Mouse (Mus musculus): ENCODE measurements at regions not wholly inside any gene's neighbourhood (a gene's known extent, or its start where the extent isn't known, plus 50 kb on each side); places are given as distances from the start of the nearest gene placed in this dataset.

- 64% methylated on average over 12 of the region's 12 CpGs for WGBS
These were observed 359.3 kb downstream of the Synb start for GRCm38 (mm10) chr14:68934611-68935302.

GRCm38 (mm10) chr14:68927814-68928213 is 366.3 kb downstream of the Synb start:
- Histone ChIP-seq H3K4me1 (ENCODE audit: control insufficient read depth, insufficient read depth, low read length) (no peaks in the 10 kb centered on the region), H3K27ac (ENCODE audit: control insufficient read depth, insufficient read depth, low read depth, low read length, poor library complexity) (no peak overlapping the region), H3K4me3 (replicated peaks; ENCODE audit: control insufficient read depth, low read depth, low read length) (no peak overlapping the region)
- WGBS = 15% methylated on average over 4 of the region's 4 CpGs
- TF ChIP-seq POLR2A (IDR thresholded peaks at IDR 0.05; ENCODE audit: borderline replicate concordance, control insufficient read depth, low read depth, low read length) (no peak), CTCF (IDR thresholded peaks at IDR 0.05; ENCODE audit: control insufficient read depth, insufficient read depth, low read length) (no peak)

More at GRCm38 (mm10) chr14:68934611-68935302, 359.3 kb downstream of the Synb start:
- H3K4me3 ChIP-seq (replicated peaks; ENCODE audit: control insufficient read depth, low read depth, low read length) = no peak overlapping the region
- TF ChIP-seq POLR2A (IDR thresholded peaks at IDR 0.05; ENCODE audit: borderline replicate concordance, control insufficient read depth, low read depth, low read length) = no peak
- no peak for TF ChIP-seq CTCF (IDR thresholded peaks at IDR 0.05; ENCODE audit: control insufficient read depth, insufficient read depth, low read length)
- no peaks in the 10 kb centered on the region for H3K4me1 ChIP-seq (ENCODE audit: control insufficient read depth, insufficient read depth, low read length)
- H3K27ac ChIP-seq (ENCODE audit: control insufficient read depth, insufficient read depth, low read depth, low read length, poor library complexity) = no peak overlapping the region

GRCm38 (mm10) chr14:68923054-68923453 is 371.0 kb downstream of the Synb start:
- no peak overlapping the region for H3K27ac ChIP-seq (ENCODE audit: control insufficient read depth, insufficient read depth, low read depth, low read length, poor library complexity)

GRCm38 (mm10) chr14:68922035-68922434 is 372.1 kb downstream of the Synb start:
- 3% methylated on average over 2 of the region's 2 CpGs for WGBS

More at GRCm38 (mm10) chr14:68923054-68923453, 371.0 kb downstream of the Synb start:
- WGBS = 2% methylated on average over 2 of the region's 2 CpGs
- H3K4me1 ChIP-seq (ENCODE audit: control insufficient read depth, insufficient read depth, low read length) = peaks cover 2% of the 10 kb centered on the region; the same call in 1 of the 2 replicates
- no peak for TF ChIP-seq POLR2A (IDR thresholded peaks at IDR 0.05; ENCODE audit: borderline replicate concordance, control insufficient read depth, low read depth, low read length)
- no peak for TF ChIP-seq CTCF (IDR thresholded peaks at IDR 0.05; ENCODE audit: control insufficient read depth, insufficient read depth, low read length)
- no peak overlapping the region for H3K4me3 ChIP-seq (replicated peaks; ENCODE audit: control insufficient read depth, low read depth, low read length)

DNA sequence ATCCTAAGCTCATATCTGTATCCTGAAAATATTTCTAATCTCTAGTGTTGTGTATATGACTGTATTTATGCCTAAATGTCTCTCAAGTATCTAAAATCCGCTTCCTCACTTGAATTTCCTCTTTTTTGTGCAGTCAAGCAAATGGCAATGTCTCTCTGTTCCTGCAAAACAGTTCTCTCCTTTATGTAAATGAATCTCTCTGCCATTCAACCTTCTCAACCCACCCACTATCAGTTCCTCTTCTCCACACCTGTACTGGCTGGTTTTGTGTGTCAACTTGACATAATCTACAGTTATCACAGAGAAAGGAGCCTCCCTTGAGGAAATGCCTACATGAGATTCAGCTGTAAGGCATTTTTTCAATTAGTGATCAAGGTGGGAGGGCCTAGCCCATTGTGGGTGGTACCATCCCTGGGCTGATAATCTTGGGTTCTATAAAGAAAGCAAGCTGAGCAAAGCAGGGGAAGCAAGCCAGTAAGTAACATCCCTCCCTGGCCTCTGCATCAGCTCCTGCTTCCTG is 375.5 kb downstream of the Synb start:
- no peak overlapping the region for H3K27ac ChIP-seq (ENCODE audit: control insufficient read depth, insufficient read depth, low read depth, low read length, poor library complexity)
- TF ChIP-seq POLR2A (IDR thresholded peaks at IDR 0.05; ENCODE audit: borderline replicate concordance, control insufficient read depth, low read depth, low read length) = no peak
- no peak for TF ChIP-seq CTCF (IDR thresholded peaks at IDR 0.05; ENCODE audit: control insufficient read depth, insufficient read depth, low read length)
- WGBS = 18% methylated on average over 1 of the region's 1 CpGs

More at GRCm38 (mm10) chr14:68922035-68922434, 372.1 kb downstream of the Synb start:
- H3K4me3 ChIP-seq (replicated peaks; ENCODE audit: control insufficient read depth, low read depth, low read length) = no peak overlapping the region
- peaks cover 2% of the 10 kb centered on the region; the same call in 1 of the 2 replicates for H3K4me1 ChIP-seq (ENCODE audit: control insufficient read depth, insufficient read depth, low read length)
- no peak for TF ChIP-seq CTCF (IDR thresholded peaks at IDR 0.05; ENCODE audit: control insufficient read depth, insufficient read depth, low read length)
- no peak for TF ChIP-seq POLR2A (IDR thresholded peaks at IDR 0.05; ENCODE audit: borderline replicate concordance, control insufficient read depth, low read depth, low read length)
- no peak overlapping the region for H3K27ac ChIP-seq (ENCODE audit: control insufficient read depth, insufficient read depth, low read depth, low read length, poor library complexity)

DNA sequence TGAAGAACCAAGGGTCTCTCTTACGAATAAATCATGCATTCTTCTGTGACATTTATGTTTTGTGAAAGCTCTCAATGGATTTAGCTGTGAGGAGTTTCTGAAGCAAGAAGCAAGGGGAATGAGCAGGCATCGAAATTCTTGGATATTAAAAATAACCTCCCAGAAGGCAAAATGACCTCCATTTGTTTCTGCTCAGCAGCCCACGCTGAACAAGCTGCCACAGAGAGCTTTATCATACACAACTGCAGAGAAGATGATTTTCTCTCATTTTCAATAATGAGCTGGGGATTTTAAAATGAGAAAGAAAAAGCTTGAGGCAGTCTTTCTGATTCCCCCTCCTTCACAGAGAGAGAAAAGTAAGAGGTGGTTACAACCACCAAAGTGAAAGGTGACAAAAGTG is 394.2 kb downstream of the Synb start:
- Histone ChIP-seq H3K27ac (ENCODE audit: control insufficient read depth, insufficient read depth, low read depth, low read length, poor library complexity) (no peak overlapping the region), H3K4me3 (replicated peaks; ENCODE audit: control insufficient read depth, low read depth, low read length) (no peak overlapping the region), H3K4me1 (ENCODE audit: control insufficient read depth, insufficient read depth, low read length) (no peaks in the 10 kb centered on the region)
- TF ChIP-seq CTCF (IDR thresholded peaks at IDR 0.05; ENCODE audit: control insufficient read depth, insufficient read depth, low read length) (no peak), POLR2A (IDR thresholded peaks at IDR 0.05; ENCODE audit: borderline replicate concordance, control insufficient read depth, low read depth, low read length) (no peak)
- 78% methylated on average over 3 of the region's 3 CpGs for WGBS

More for the DNA sequence above, 375.5 kb downstream of the Synb start:
- Histone ChIP-seq H3K4me3 (replicated peaks; ENCODE audit: control insufficient read depth, low read depth, low read length) (no peak overlapping the region), H3K4me1 (ENCODE audit: control insufficient read depth, insufficient read depth, low read length) (peaks cover 2% of the 10 kb centered on the region; the same call in 1 of the 2 replicates)

- 81% methylated on average over 4 of the region's 4 CpGs for whole genome bisulfite sequencing
- no peak overlapping the region for H3K4me3 ChIP-seq (replicated peaks; ENCODE audit: control insufficient read depth, low read depth, low read length)
- no peaks in the 10 kb centered on the region for H3K4me1 ChIP-seq (ENCODE audit: control insufficient read depth, insufficient read depth, low read length)
- no peak overlapping the region for H3K27ac ChIP-seq (ENCODE audit: control insufficient read depth, insufficient read depth, low read depth, low read length, poor library complexity)
- TF ChIP-seq POLR2A (IDR thresholded peaks at IDR 0.05; ENCODE audit: borderline replicate concordance, control insufficient read depth, low read depth, low read length) = no peak
- no peak for TF ChIP-seq CTCF (IDR thresholded peaks at IDR 0.05; ENCODE audit: control insufficient read depth, insufficient read depth, low read length)
These were observed 416.9 kb downstream of the Synb start for GRCm38 (mm10) chr14:68877171-68877570.

- WGBS = 76% methylated on average over 3 of the region's 3 CpGs
- no peak overlapping the region for H3K27ac ChIP-seq (ENCODE audit: control insufficient read depth, insufficient read depth, low read depth, low read length, poor library complexity)
These were observed 433.0 kb downstream of the Synb start for GRCm38 (mm10) chr14:68861071-68861470.

More at GRCm38 (mm10) chr14:68861071-68861470, 433.0 kb downstream of the Synb start:
- TF ChIP-seq POLR2A (IDR thresholded peaks at IDR 0.05; ENCODE audit: borderline replicate concordance, control insufficient read depth, low read depth, low read length) (no peak), CTCF (IDR thresholded peaks at IDR 0.05; ENCODE audit: control insufficient read depth, insufficient read depth, low read length) (no peak)
- Histone ChIP-seq H3K4me1 (ENCODE audit: control insufficient read depth, insufficient read depth, low read length) (no peaks in the 10 kb centered on the region), H3K4me3 (replicated peaks; ENCODE audit: control insufficient read depth, low read depth, low read length) (no peak overlapping the region)
